Mouse (Mus musculus): ENCODE measurements at regions not wholly inside any gene's neighbourhood (a gene's known extent, or its start where the extent isn't known, plus 50 kb on each side); places are given as distances from the start of the nearest gene placed in this dataset.
A peak's percentile ranks its signal among the peaks of the same experiment; 100 is the strongest.

DNA sequence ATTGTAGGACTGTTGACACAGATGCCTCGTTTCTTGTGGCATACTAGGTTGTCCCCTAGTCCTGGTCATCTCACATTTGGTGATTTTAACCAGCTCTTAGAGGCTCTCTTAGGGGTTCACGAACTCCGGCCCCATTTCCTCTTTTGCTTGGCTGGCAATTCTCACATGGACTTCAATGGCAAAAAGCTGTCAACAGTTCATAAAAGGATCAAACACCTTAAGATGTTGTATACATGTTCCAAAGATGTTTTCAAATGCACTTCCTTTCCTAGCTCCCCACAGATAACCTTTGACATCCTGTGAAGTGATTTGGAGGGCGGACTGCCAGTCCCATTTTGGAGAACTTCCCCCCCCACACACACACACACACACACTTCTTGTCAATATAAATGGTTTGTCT is 153.7 kb upstream of the Rpl34 start:
- no peak for DNase-seq (ENCODE audit: low spot score)

DNA sequence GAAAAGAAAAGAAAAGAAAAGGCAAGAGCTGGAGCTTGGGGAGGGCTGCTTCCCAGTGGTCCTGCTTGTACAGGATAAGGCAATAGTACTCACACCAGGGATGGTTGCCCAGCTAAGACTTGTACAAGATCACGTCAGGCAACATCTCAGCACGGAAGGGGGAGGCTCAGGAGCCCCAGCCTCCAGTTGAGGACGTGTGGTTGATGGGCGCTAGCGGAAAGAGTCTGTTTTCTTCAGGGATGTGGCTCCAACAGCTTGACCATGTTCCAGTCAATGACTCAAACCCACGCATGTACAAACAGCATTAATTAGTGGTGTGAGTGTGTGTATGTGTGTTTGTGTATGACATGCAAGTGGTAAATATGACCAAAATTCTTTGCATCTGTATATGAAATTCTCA is 153.1 kb upstream of the Rpl34 start:
- no peak for DNase-seq (ENCODE audit: low spot score)

GRCm38 (mm10) chr3:130880482-130880881 is 150.3 kb upstream of the Rpl34 start:
- DNase-seq (ENCODE audit: low spot score), result no peak

DNA sequence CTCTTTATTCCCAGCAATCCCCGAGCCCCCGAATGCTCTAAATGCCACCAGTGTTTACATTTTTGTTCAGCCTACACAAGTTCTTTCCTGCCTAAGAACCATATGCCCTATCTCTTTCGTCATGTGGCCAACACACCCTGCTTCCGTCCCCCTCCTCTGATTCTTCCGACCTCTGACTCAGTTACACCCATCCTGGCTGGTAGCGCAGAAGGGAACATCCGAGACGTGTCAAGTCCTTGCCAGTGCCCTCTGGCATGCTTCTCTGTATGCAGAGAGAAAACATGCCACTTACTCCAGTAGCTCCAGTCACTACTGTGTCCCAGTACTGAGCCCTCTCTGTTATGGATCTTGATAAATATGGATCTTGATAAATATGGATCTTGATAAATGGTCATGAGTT is 149.3 kb upstream of the Rpl34 start:
- no peak for DNase-seq (ENCODE audit: low spot score)

- no peak for DNase-seq (ENCODE audit: low spot score)
These were observed 148.6 kb upstream of the Rpl34 start for GRCm38 (mm10) chr3:130878834-130879233.

DNA sequence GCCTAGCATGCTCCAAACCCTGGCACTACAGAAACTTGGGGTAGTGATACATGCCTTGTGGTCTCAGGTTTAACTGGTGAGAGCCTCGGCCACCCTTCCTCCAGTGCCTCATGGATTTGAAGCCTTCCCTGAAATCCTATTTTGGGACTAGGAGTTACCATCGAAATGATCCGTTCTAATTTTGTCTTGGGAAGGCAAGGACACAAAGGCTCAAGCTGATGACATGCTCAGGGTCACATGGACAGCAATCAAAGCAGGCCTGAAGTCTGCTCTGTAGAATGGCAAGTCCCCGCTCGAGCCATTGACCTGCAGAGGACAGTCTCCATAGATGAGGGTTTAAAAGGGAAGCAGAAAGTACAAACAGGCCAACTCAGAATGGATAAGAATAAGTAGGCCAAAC is 147.8 kb upstream of the Rpl34 start:
- DNase-seq (ENCODE audit: low spot score), result no peak

DNA sequence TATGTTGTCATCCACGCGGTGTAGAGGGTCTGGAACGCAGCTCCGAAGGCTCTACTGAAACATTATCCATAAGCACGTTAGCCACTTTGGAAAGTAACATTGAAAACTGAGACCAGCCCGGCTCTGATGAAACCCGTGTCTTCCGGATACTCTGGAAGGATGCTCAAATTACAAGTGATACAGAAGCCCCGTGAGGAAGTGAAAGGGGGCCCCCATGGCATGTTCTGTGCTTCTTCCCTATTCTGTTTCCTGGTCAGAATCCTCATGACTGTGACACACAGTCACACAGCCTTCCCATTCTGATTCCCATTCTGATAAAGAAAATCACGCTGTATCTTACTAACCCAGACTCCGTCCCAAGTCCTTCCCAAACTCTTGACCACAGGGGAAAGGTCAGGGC is 143.5 kb upstream of the Rpl34 start:
- no peak for DNase-seq (ENCODE audit: low spot score)

DNA sequence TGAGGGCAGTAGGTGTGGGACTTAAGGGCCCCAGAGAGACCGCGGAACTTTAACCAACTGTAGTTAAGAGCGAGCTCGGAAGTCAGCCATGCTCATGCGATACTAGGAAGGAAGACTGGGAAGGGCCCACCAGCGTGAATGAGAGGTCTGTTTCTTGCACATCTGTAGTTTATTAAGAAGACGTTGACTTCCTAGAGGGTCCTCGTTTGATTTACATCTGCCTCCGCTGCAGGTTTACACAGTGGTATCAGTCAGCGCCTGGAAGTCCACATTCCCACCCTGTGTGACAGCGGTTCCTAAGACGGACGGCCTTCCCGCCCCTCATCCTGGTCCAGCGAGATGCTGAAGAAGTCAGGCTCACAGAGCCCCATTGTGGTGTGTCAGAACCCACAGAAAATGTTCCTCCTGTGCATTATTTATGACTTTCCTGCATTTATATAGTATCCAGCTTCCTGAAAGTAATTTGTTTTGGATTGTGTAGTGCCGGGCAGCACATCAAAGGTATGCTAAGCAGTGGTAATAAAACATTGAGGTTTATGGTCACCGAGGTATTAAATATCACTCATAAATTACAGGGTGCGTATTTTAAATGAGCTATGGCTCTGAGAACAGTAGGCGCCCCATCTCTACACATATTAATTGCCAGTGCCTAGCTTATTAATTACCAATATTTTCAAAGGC is 136.9 kb upstream of the Rpl34 start:
- DNase-seq (ENCODE audit: low spot score), result no peak

- DNase-seq (ENCODE audit: low spot score), result no peak
These were observed 134.6 kb upstream of the Rpl34 start for GRCm38 (mm10) chr3:130864783-130865182.

GRCm38 (mm10) chr3:130863376-130863775 is 133.2 kb upstream of the Rpl34 start:
- DNase-seq (ENCODE audit: low spot score), result no peak

- DNase-seq (ENCODE audit: low spot score), result no peak
These were observed 130.1 kb upstream of the Rpl34 start for GRCm38 (mm10) chr3:130860315-130860714.

- DNase-seq (ENCODE audit: low spot score), result no peak
These were observed 123.7 kb upstream of the Rpl34 start for GRCm38 (mm10) chr3:130853866-130854265.

GRCm38 (mm10) chr3:130850766-130851308 is 120.6 kb upstream of the Rpl34 start:
- peak; percentile 16 for DNase-seq (ENCODE audit: low spot score)

GRCm38 (mm10) chr3:130841755-130842154 is 111.6 kb upstream of the Rpl34 start:
- no peak for DNase-seq (ENCODE audit: low spot score)

DNA sequence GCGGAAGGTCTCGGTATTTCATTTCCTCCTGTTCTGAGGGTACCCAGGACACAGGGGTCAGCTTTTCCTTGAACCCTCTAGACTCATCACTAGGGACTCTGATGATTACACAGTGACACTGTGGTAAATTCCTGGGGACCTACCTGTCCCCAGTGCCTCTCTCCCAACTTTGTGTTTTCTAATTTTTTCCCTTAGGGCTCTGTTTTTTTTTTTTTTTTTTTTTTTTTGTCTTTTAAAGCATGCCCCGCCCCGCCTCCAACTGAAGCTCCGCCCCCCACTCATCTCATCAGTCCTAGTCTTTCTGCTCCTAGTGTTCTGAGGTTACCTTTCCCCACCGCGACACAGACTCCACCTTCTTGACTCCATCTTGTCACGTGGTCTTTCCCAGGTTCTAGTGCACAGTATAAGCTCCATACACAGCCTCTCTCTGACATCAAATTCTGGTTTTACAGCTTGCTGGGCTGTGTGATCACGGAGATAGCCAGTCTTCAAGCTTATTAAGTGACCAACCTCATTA is 109.8 kb upstream of the Rpl34 start:
- DNase-seq (ENCODE audit: low spot score), result no peak

- peak; percentile 85 for DNase-seq (ENCODE audit: low spot score)
These were observed 108.6 kb upstream of the Rpl34 start for GRCm38 (mm10) chr3:130838626-130839422.

GRCm38 (mm10) chr3:130833722-130834121 is 103.5 kb upstream of the Rpl34 start:
- DNase-seq (ENCODE audit: low spot score), result no peak

GRCm38 (mm10) chr3:130833082-130833481 is 102.9 kb upstream of the Rpl34 start:
- no peak for DNase-seq (ENCODE audit: low spot score)

DNA sequence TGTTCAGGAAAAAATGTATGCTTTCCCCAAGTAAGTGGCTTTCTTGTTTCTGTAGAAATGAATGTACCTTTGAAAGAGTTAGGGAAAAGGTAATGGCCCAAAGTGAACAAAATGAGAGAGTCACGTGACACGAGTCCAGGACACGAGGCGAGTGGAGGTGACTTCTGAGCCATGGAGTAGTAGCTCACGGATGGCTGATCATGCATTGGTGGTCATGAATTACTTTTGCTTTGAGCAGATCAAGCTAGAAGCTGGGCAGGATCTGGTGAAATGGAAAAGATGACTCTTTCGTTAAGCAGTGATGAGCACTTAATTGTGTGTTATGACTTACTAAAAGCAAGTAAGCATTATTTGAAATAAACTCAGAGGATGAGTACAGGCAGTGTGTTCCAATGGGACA is 101.6 kb upstream of the Rpl34 start:
- DNase-seq (ENCODE audit: low spot score), result no peak

GRCm38 (mm10) chr3:130828346-130828745 is 98.1 kb upstream of the Rpl34 start:
- no peak for DNase-seq (ENCODE audit: low spot score)

DNA sequence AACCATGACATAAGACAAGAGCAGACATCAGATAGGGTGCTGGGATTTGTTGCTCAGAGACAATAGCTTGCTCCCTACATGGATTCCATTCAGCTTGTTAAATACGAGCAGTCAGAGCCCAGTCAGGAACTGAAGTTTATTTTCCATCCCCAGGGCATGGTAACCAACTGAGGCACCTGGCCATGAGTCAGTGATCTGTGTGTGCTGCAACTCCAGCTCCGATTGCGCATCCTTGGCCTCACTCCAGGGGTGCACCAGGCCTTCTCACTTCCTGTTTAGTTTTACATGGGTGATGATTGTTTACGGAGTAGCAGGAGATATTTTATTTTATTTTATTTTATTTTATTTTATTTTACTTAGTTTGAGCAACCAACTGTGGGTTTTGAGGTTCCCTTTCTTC is 97.7 kb upstream of the Rpl34 start:
- DNase-seq (ENCODE audit: low spot score), result peak; percentile 54

DNA sequence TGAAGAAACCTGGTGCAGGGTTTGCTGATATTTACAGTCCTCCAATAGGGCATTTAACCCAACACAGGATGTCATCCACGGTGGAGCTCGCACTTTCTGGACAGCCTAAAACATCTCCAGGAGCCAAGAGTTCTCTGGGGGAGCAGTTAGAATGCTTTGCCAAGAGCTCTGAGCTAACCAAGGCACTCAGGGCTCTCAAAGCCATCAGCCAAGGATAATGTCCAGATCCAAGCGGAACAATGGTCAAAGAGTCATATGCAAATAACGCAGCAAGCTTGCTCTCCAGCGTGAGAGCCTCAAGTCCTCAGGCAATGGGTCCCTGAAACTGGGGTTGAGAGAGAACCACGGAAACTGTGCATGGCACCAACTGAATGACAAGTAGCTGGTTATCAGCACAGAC is 96.8 kb upstream of the Rpl34 start:
- DNase-seq (ENCODE audit: low spot score), result no peak

GRCm38 (mm10) chr3:130819837-130820098 is 89.6 kb upstream of the Rpl34 start:
- no peak for DNase-seq (ENCODE audit: low spot score)
